Mouse (Mus musculus) 3T3-L1 (cell line): ENCODE data around the gene Akap7.

Experiments used
- DNase-seq: peaks from one replicate; pipeline ENCODE4 v3.0.0-alpha.2; 2015; ENCODE audit warnings: low read depth, low spot score

The Akap7 gene

GRCm38 (mm10) chr10:25297666-25298263 is 9.9 kb downstream of the Akap7 start:
- DNase-seq, result peak; percentile 24

- peak; percentile 88 for DNase-seq
Measured at GRCm38 (mm10) chr10:25296657-25297369, 10.9 kb downstream of the Akap7 start.

DNA sequence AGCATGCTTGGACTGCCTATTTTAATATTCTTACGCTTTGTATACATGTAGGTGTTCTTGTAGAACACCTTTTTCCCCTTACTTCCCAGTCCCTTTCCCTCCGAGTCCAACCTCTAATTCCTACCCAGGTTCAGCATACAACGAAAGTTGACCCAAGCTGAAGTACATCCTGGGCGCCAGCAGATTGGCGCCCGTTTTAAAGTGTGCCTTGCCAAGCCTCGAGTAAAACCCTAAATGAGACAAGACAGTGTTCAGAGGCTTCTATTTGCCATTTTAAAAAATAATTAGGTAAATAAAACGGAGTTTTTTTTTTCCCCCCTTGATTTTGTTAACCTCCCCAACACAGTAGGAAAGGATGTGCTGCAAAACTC is 11.4 kb downstream of the Akap7 start:
- no peak for DNase-seq

GRCm38 (mm10) chr10:25295836-25296235 is 11.8 kb downstream of the Akap7 start:
- no peak for DNase-seq

DNA sequence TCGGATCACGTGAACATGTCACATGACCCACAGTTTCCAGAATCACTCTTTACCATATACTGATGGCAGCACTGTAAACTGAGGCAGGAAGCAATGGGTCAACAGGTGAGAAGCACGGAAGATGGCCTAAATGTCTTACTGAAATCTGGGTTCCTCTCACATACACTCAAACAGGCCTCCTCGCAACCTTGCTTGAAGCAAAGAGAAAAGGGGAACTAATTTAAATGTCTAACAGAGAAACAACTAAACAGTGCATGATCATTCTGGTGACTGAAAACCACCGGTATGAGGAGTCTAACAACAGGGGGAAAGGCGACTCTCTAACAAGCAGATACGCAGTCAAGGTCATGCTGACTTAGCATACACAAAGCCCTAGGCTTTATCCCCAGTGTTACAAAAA is 12.7 kb downstream of the Akap7 start:
- no peak for DNase-seq

DNA sequence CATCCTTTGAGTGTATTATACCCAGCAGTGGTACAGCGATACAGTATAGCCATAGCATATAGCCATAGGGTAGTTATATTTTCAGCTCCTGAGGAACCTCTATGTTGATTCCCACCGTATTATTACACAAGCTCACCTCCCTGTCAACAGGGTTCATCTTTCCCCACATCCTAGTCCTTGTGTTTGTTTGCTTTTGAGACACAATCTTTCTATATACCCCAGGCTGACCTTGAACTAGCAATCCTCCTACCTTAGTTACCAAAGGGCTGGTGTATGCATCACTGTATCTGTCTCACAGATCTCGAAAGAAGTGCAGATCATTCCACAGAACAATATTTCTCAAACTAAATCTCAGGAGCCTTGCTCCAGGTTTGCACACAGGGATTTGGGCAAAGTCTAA is 13.9 kb downstream of the Akap7 start:
- no peak for DNase-seq

DNA sequence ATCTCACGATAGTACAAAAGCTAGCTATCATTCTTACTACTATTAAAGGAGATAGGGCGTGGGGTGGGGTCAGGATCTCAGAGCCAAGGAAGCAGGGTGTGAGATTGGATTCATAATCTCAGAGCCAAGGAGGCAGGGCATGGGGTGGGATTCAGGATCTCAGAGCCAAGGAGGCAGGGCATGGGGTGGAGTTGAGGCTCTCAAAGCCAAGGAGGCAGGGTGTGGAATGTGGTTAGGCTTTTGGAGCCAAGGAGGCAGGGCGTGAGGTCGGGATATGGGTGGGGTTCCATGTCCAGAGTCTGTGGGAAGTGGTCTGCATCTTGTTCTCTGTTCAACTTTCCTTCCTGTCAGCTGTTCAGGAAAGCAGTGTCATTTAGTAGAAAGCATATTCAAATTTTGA is 16.6 kb downstream of the Akap7 start:
- DNase-seq, result peak; percentile 35

- no peak for DNase-seq
Measured at GRCm38 (mm10) chr10:25285100-25285811, 22.4 kb downstream of the Akap7 start.

GRCm38 (mm10) chr10:25284427-25285099 is 23.1 kb downstream of the Akap7 start:
- DNase-seq, result no peak

DNA sequence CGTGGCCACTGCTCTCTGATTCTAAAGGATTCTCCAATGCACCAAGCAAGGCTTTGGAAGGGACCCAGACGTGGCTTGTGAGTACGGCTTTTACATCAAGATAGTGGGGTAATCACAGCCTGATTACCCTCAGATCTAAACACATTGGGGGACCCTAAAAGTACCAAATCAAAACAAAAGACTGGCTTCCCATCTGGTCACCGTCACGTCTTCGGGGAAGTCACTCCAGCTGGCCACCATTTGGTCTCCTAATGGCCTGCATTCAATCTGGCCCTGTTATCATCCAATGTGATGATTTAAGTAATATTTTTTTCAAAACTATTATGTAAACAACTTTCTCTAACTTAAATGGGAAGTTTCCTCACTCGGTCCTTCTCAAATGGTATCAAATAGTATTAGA is 24.3 kb downstream of the Akap7 start:
- DNase-seq, result no peak

GRCm38 (mm10) chr10:25280141-25280540 is 27.5 kb downstream of the Akap7 start:
- DNase-seq, result no peak

DNA sequence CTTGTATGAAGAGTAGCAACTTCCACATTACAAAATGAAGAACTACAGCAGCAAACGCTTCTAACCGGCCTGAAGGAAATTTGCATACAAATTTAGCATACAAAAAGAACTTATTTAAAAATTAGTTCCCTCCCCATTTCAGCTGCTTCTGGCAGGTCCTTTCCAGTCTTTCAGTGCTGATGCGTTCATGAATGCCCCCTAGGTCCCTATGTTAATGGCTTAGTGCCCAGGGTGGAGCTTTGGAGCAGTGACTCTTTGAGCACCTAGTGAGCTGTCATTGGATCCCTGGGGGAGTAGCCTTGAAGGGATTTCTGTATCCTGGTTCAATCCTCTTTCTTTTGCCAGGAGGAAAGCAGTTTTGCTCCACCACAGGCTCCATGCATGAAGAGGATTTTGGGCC is 28.3 kb downstream of the Akap7 start:
- DNase-seq, result no peak

DNA sequence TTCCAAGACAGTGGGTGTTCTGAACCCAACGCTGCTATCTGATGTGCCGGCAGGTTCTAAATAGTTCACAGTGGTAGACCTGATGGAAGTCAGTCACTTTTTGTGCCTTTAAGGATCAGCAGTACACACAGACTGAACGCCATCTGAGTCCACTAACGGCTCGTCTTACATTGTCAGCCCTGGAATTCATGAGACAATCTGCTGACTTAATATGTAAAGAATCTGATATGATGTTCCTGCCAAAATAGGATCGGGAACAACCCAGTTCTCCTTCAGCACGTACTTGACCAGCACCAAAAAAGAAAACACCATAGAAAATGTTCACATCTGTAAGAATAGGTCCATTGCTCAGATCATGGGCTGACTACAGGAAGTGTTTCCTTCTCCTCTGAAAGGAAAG is 32.2 kb downstream of the Akap7 start:
- DNase-seq, result peak; percentile 85

DNA sequence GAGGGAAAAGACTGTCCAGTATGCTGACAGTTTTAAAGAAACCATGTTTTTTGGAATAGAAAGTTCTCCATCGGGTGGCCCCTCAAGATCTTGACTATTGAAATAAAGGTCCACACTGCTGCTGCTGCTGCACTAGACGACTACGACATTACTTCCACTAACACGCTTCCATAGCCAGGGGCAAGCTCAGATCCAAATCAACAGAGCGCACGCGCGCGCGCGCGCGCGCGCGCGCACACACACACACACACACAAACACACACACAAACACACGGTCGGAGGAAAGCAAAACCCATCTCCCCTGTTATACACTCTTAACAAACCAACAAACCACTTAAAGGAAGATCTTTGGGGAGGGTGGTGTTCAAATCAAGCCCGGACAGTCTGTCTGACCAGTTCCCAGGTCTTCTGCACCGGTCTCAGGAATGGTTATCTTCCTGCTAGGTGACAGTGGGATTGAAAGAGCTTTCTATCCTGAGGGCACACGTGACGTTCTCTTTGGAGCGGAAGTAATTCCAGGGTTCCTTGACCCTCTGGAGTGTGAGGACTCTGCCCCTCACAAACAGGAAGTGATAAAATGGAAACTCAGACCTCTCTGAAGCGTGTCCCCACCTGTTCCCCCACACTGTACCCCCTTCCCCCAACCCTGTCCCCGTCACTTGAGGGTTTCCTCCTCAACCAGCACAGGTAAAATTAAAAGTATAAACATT is 32.9 kb downstream of the Akap7 start:
- no peak for DNase-seq

DNA sequence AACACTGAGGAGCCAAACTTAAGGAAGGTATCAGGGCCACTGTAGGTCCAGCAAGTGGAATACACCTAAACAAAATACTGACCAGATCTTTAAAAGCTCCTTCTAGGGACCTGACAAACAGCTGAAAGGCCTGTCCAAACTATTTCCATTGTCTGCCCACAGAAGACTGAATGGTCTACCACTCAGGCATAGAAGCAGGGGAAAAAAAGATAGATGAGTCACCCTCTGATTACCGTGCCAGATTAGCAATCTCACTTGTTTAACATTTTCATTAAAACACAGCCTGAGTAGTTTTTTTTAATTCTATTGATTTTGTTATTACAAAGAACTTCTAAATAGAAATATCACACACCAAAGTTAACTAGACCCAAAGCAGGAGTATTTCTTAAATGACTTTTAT is 33.9 kb downstream of the Akap7 start:
- peak; percentile 51 for DNase-seq

DNA sequence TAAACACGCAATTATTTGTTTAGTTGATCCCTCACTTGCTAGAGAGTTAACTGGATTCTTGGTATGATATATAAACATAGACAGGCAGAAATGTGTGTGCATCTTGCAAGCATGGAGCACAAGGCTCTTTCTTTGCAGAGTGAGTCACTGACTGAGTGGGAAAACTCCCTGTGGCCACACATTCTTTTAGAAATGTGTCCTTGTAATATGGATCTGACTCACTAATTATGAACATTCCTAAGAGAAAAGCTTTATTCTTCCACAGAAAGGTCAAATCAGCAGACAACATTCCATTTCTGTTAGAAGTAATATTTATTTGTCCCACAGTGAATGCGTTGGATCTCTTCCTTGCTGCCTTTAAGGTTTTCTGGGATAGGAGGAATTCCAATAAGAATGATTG is 35.9 kb downstream of the Akap7 start:
- DNase-seq, result peak; percentile 94

GRCm38 (mm10) chr10:25271207-25271606 is 36.5 kb downstream of the Akap7 start:
- peak; percentile 9 for DNase-seq

GRCm38 (mm10) chr10:25268476-25269351 is 39.0 kb downstream of the Akap7 start:
- peak; percentile 87 for DNase-seq

- DNase-seq, result no peak
Measured at GRCm38 (mm10) chr10:25261176-25261575, 46.5 kb downstream of the Akap7 start.

- no peak for DNase-seq
Measured at GRCm38 (mm10) chr10:25260724-25261123, 46.9 kb downstream of the Akap7 start.

- no peak for DNase-seq
Measured at GRCm38 (mm10) chr10:25258171-25258570, 49.5 kb downstream of the Akap7 start.
